Mouse (Mus musculus) gastrocnemius, postnatal 36 days (tissue): ENCODE results near the gene Clps. TPM values are rescaled to one million over a fixed set of nuclear protein-coding genes. Genes with fewer than 3 reads are reported as not detected.
"Not testable (repeated sequence)": the region's sequence is repeated elsewhere in the genome, so short reads cannot be mapped to it uniquely, and the experiment has no call there.

Experiments used
- DNase-seq, 2 experiments: peaks; one replicate each; pipeline ENCODE4 v3.0.0; 2022
- intact Hi-C: fragments of 180-260 bp; cut with DNase I; formaldehyde crosslinking; loops from one replicate; pipeline ENCODE4 v1.15.1; 2025
- total RNA-seq, 2 experiments: library from RNA; stranded (reverse); gene quantifications; 2 replicates each; pipeline ENCODE4 v1.2.3; 2021

The Clps gene
- total RNA-seq, 2 experiments from 2014 or later = not detected

- intact Hi-C loops = not testable (repeated sequence)
Measured at GRCm38 (mm10) chr17:28554021-28554420, 6.5 kb downstream of the Clps start.

GRCm38 (mm10) chr17:28553040-28553793, 7.3 kb downstream of the Clps start:
- peak; percentile 50 to 56 for DNase-seq
- intact Hi-C loops = no loop called here

More at GRCm38 (mm10) chr17:28554021-28554420, 6.5 kb downstream of the Clps start:
- DNase-seq = not testable (repeated sequence)

GRCm38 (mm10) chr17:28549111-28549510, 11.5 kb downstream of the Clps start, which contains the start of gene Clpsl2:
Gene Clpsl2, plus strand, starts transcription at chr17:28549411.
- intact Hi-C loops = no loop called here
- no peak for DNase-seq

GRCm38 (mm10) chr17:28548550-28548949, 12.0 kb downstream of the Clps start:
- no peak for DNase-seq
- intact Hi-C loops = no loop called here

GRCm38 (mm10) chr17:28546925-28547324, 13.6 kb downstream of the Clps start:
- DNase-seq = no peak

GRCm38 (mm10) chr17:28537881-28538280, 22.7 kb downstream of the Clps start:
- intact Hi-C loops = no loop called here
- no peak for DNase-seq

More at GRCm38 (mm10) chr17:28546925-28547324, 13.6 kb downstream of the Clps start:
- intact Hi-C loops = no loop called here

GRCm38 (mm10) chr17:28533327-28533726, 27.2 kb downstream of the Clps start:
- intact Hi-C loops = no loop called here
- no peak for DNase-seq

GRCm38 (mm10) chr17:28532557-28532956, 28.0 kb downstream of the Clps start:
- no peak for DNase-seq

GRCm38 (mm10) chr17:28531946-28532345, 28.6 kb downstream of the Clps start:
- DNase-seq = no peak
- intact Hi-C loops = no loop called here

More at GRCm38 (mm10) chr17:28532557-28532956, 28.0 kb downstream of the Clps start:
- intact Hi-C loops = no loop called here

- DNase-seq = no peak
- intact Hi-C loops = no loop called here
Measured at GRCm38 (mm10) chr17:28530506-28530905, 30.1 kb downstream of the Clps start, which contains the start of gene Armc12. Gene Armc12, plus strand, starts transcription at chr17:28530806.

GRCm38 (mm10) chr17:28529116-28529515, 31.4 kb downstream of the Clps start:
- no peak for DNase-seq
- intact Hi-C loops = no loop called here

GRCm38 (mm10) chr17:28528043-28528351, 32.6 kb downstream of the Clps start:
- DNase-seq = peak; percentile 80 to 84
- intact Hi-C loops = loop anchor here (1.0 kb wide), 2 partner anchors 121 to 142 kb away; no protein-coding TSS in a partner anchor

GRCm38 (mm10) chr17:28527184-28528042, 33.2 kb downstream of the Clps start:
- intact Hi-C loops = loop anchor here (1.0 kb wide), 2 partner anchors 120 to 141 kb away; no protein-coding TSS in a partner anchor
- DNase-seq = no peak

- DNase-seq = no peak
- intact Hi-C loops = no loop called here
Measured at GRCm38 (mm10) chr17:28524831-28525430, 35.6 kb downstream of the Clps start.

GRCm38 (mm10) chr17:28524009-28524695, 36.4 kb downstream of the Clps start:
- intact Hi-C loops = no loop called here
- DNase-seq = no peak

GRCm38 (mm10) chr17:28523355-28524008, 37.1 kb downstream of the Clps start:
- DNase-seq = no peak
- intact Hi-C loops = loop anchor here (2.0 kb wide), 1 partner anchor 39 kb away; no protein-coding TSS in a partner anchor

GRCm38 (mm10) chr17:28522623-28523354, 37.8 kb downstream of the Clps start:
- intact Hi-C loops = loop anchor here (2.0 kb wide), 1 partner anchor 38 kb away; no protein-coding TSS in a partner anchor
- peak; percentile 91 to 95 for DNase-seq

- intact Hi-C loops = loop anchor here (2.0 kb wide), 1 partner anchor 37 kb away; no protein-coding TSS in a partner anchor
- DNase-seq = no peak
Measured at GRCm38 (mm10) chr17:28521920-28522319, 38.6 kb downstream of the Clps start.
